Mouse (Mus musculus): Measurements from ENCODE around the gene Phf11b.
"Not testable (repeated sequence)": the region's sequence is repeated elsewhere in the genome, so short reads cannot be mapped to it uniquely, and the experiment has no call there.

Phf11b gene

GRCm38 (mm10) chr14:59341189-59341588 lies at the start of gene Phf11b:
Gene Phf11b, minus strand, starts transcription at chr14:59341351.
- not testable (repeated sequence) for DNase-seq (ENCODE audit: extremely low spot score)

- DNase-seq (ENCODE audit: extremely low spot score) = not testable (repeated sequence)
Observed at GRCm38 (mm10) chr14:59390181-59390580, 49.0 kb upstream of the Phf11b start.

- no peak for DNase-seq (ENCODE audit: extremely low spot score)
Observed at GRCm38 (mm10) chr14:59389532-59389931, 48.4 kb upstream of the Phf11b start.

GRCm38 (mm10) chr14:59370348-59371068 lies 29.4 kb upstream of the Phf11b start:
- no peak for DNase-seq (ENCODE audit: extremely low spot score)

GRCm38 (mm10) chr14:59366386-59367105 lies 25.4 kb upstream of the Phf11b start:
- DNase-seq (ENCODE audit: extremely low spot score) = no peak

GRCm38 (mm10) chr14:59365244-59365644 lies 24.1 kb upstream of the Phf11b start, which contains the start of gene Phf11d:
Gene Phf11d, minus strand, starts transcription at chr14:59365470.
- no peak for DNase-seq (ENCODE audit: extremely low spot score)

- no peak for DNase-seq (ENCODE audit: extremely low spot score)
Observed at GRCm38 (mm10) chr14:59339541-59339940, 1.6 kb downstream of the Phf11b start.

- not testable (repeated sequence) for DNase-seq (ENCODE audit: extremely low spot score)
Observed at GRCm38 (mm10) chr14:59336056-59336455, 5.1 kb downstream of the Phf11b start.

GRCm38 (mm10) chr14:59330499-59330898 lies 10.7 kb downstream of the Phf11b start:
- peak; percentile 20 for DNase-seq (ENCODE audit: extremely low spot score)

- DNase-seq (ENCODE audit: extremely low spot score) = not testable (repeated sequence)
Observed at GRCm38 (mm10) chr14:59319970-59320369, 21.2 kb downstream of the Phf11b start.

GRCm38 (mm10) chr14:59319036-59319435 lies 22.1 kb downstream of the Phf11b start:
- not testable (repeated sequence) for DNase-seq (ENCODE audit: extremely low spot score)

- DNase-seq (ENCODE audit: extremely low spot score) = not testable (repeated sequence)
Observed at GRCm38 (mm10) chr14:59297391-59297790, 43.8 kb downstream of the Phf11b start, which contains the start of gene Phf11a. Gene Phf11a, minus strand, starts transcription at chr14:59297522.

- DNase-seq (ENCODE audit: extremely low spot score) = not testable (repeated sequence)
Observed at GRCm38 (mm10) chr14:59291769-59292168, 49.4 kb downstream of the Phf11b start.

- DNase-seq (ENCODE audit: extremely low spot score) = not testable (repeated sequence)
Observed at GRCm38 (mm10) chr14:59274961-59275360, 66.2 kb downstream of the Phf11b start.
